Mouse (Mus musculus): ENCODE measurements around the gene Atg4c.

DNA sequence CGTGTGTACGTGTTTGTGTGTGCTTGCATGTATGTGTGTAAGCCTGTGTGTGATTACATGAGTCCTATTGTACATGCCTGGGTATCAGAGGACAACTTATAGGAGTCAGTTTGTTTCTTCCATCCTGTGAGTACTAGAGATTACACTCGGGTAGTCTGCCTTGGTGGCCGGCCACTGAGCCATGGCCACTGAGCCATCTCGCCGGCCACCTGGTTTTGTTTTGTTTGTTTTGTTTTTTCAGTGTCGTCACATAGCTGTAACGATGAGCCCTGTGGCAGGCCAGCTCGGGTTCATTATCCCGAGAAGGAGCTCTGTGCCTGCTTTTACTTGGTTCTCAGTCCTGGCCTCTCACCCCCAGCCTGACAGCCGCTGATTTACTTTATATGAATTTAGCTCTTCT is 69.9 kb downstream of the Atg4c start:
- TF ChIP-seq MXI1 (IDR thresholded peaks at IDR 0.05; ENCODE audit: low read depth, low read length) (no peak), CTCF (IDR thresholded peaks at IDR 0.05 in 2 of 3, conservative IDR thresholded peaks at IDR 0.05 in 1 of 3; ENCODE audit: control insufficient read depth in 1 of 3, insufficient read depth in 1 of 3, low read depth in 2 of 3, low read length in 3 of 3, poor library complexity in 1 of 3, severe bottlenecking in 1 of 3) (no peak), EP300 (IDR thresholded peaks at IDR 0.05; ENCODE audit: low read depth in 1 of 2, low read length in 2 of 2) (no peak), SMC3 (IDR thresholded peaks at IDR 0.05; ENCODE audit: low read depth, low read length) (no peak), POLR2AphosphoS5 (IDR thresholded peaks at IDR 0.05; ENCODE audit: borderline replicate concordance, low read depth, low read length) (no peak), CHD2 (IDR thresholded peaks at IDR 0.05; ENCODE audit: low read length) (no peak), USF2 (IDR thresholded peaks at IDR 0.05; ENCODE audit: borderline replicate concordance in 1 of 2, insufficient read depth in 1 of 2, low read depth in 1 of 2, low read length in 2 of 2) (no peak), POLR2A (IDR thresholded peaks at IDR 0.05; ENCODE audit: control insufficient read depth in 1 of 2, insufficient read depth in 1 of 2, low read depth in 1 of 2, low read length in 2 of 2, poor library complexity in 1 of 2) (no peak), ELF1 (IDR thresholded peaks at IDR 0.05; ENCODE audit: low read depth, low read length) (no peak), ZKSCAN1 (IDR thresholded peaks at IDR 0.05; ENCODE audit: low read depth, low read length) (no peak), KAT2A (conservative IDR thresholded peaks at IDR 0.05; ENCODE audit: low read depth, low read length) (no peak), TAL1 (IDR thresholded peaks at IDR 0.05; ENCODE audit: low read length) (no peak)
